Mouse (Mus musculus) common myeloid progenitor, adult 5-6 weeks (primary cell): ENCODE data around the gene Gsdmc4. TPM values are rescaled to one million over a fixed set of nuclear protein-coding genes. Genes with fewer than 3 reads are reported as not detected.
"Not testable (repeated sequence)": the region's sequence is repeated elsewhere in the genome, so short reads cannot be mapped to it uniquely, and the experiment has no call there.

Source experiments
- ATAC-seq: replicated peaks from 2 replicates; pipeline ENCODE4 v1.8.0; 2016; ENCODE audit warnings: low read depth, mild to moderate bottlenecking, moderate TSS enrichment, inconsistent platforms; ENCODE audit not compliant: poor library complexity, severe bottlenecking
- total RNA-seq: library from RNA; stranded (forward); fragments of 200-1000, 187-1606 nt; gene quantifications from 2 replicates; pipeline ENCODE4 v1.2.3, GENCODE M21; 2017

Gsdmc4 gene
- not detected in 2 replicates for total RNA-seq

DNA sequence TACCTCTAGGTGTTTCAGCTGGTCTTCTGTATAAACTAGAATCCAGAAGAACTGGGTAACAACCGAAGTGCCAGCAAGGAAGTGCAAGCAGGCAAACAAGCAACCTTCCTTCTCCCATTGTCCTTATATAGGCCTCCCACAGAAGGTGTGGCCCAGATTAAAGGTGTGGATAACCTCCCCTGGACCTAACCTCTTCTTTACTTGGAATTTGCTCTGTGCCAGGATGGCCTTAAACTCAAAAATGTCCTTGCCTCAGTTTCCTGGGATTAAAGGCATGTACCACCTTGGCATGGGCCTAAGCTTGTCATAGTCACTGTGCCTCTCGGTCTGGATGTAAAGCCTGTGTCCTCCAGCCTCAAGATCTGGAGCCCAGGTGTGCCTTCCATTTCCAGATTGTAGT lies at the start of gene Gsdmc4:
Gsdmc4 (minus strand) TSS at position 101 of the 400 bp plus-strand sequence.
- ATAC-seq, result not testable (repeated sequence)

DNA sequence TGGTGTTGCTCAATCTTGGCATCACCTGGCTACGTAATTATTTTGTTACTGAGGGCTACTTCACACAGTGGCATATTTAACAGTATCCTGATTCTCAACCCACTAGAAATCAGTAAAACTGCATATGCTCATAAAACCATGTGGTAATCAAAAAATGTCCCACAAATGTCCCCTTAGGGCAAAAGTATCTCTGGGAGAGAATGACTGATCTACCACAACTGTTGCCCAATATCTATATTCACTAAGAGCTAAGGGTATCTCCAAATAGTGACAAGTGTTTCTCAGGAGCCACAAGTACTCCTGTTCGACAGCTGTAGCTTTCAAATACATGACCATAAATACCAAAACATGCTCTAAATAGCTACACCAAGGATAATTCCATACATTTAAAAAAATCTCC lies 48.4 kb upstream of the Gsdmc4 start:
- no peak for ATAC-seq

DNA sequence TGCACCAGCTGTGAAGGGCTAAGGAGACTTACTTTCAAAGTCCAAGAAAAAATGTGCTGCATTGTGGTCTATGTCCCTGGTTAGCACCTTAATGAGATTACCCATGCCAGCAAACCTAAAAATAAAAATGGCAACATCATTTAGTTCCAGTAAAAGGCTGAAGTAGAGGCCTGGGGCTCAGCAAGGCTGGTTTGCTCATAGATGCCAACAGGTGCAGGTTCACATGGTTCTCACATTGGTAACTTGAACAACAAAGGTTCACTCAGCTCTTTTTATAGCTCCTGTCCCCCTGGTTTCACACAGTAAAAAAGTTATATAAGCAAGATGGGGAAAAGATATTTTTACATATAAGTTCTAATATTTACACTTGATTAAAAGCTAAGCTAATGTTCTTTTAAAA lies 45.5 kb upstream of the Gsdmc4 start:
- no peak for ATAC-seq

DNA sequence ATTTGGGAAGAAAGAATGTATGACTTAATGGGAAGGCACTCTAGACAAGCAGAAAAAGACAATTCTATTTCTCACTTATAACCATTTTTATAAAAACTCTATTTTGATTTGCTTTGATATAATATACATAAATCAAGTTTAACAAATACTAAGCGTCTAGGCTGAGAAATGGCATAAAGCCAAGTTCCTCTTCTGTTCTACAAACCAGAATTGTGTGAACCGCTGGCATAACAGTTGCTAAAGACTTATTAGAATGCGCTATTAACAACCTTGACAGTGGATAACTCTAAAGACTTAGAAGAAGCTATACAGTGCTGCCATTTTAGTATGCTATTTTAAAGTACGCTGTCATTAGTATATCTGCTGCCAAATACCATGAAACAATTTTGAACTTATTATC lies 41.2 kb upstream of the Gsdmc4 start:
- ATAC-seq, result no peak

DNA sequence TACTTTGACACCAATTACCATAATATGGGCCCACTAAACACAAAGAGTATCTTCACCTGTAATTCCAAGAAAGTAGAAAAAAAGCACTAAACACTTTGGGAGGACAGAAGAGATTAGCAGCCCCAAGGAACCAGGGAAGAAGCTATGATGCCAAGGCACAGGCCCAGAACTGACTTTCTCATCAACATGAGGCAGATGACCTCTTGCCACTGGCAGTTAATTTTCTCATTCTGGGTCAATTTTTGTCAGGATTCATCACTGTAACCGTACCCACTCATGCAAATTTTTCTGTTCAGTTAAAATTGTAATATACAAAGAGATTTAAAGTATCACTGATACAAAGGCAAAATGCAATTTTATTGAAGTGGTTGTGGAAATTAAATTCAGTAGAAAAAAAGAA lies 29.1 kb upstream of the Gsdmc4 start:
- ATAC-seq, result no peak

DNA sequence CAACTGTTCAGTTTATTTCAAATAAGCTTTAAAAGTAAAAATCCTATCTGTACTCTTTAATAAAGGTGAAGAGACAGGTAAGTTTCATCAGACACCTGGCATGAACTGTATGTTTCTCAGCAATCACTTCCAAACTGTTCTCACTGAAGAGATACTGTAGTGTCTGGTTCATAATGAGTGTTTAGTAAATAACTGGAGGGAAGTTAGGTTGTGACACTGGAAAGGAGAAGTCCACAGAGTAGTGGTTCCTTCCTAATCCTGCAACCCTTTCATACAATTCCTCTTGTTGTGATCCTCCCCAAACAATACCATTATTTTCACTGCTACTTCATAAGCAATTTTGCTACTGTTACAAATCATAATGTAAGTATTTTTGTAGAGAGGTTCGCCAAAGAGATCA lies 20.6 kb upstream of the Gsdmc4 start:
- ATAC-seq, result no peak

DNA sequence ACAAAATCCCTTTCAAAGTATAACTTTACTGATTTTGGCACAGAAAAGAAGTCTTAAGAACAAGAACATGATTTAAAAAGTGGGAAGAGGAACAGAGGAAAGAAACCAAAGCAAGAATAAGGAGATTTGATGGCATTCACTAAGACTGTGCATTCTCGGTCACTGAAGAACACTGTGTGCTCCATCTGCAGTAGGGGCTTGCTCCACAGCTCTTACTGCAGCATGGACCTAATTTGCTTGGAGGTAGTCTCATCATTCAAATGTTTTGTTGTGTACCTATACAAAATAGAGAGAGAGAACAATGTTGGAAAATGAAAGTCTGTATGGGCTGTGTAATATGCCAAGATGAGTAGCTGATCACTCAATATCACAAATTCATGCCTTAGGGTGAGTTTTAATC lies 19.3 kb upstream of the Gsdmc4 start:
- no peak for ATAC-seq

DNA sequence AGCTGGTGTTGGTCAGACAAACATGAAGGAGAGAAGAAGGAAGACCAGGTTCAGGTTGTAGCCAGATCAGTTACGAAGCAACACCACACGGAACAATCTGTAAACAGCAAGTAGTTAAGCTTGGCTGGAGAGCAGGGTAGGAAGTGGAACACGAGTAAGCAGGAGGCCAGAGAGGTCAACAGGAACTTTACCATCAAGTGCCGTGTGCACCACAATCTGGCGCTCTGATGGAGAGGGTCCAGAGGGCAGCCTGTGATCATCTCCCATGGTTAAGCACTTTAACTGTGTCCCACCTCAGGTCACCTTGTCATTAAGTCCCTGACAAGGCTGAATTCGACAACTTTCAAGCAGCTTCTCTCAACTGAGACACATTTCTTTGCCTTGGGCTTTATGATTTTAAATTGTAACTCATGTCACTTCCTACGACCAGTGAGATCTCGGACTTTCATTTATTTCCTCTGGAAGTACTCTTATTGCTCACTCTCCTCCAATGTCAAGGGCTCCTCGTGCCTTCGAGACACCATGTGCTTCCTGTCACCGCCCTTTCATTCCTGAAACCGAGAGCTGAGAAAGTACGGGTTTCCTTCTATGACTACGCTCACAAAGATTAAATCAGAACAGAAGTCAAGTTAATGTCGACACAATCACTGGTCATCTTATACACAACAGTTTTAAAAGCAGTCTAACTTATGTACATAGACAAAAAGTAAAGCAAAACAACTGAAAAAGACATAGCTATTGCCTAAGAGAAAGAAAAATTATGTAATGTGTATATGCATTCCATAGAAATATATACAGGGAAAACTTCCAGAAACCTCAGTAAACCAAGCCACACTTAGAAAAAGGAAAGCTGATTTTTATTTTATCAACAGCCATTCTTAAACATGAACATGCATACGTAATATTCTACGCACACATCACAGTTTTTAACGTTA lies 18.3 kb upstream of the Gsdmc4 start:
- ATAC-seq, result no peak

DNA sequence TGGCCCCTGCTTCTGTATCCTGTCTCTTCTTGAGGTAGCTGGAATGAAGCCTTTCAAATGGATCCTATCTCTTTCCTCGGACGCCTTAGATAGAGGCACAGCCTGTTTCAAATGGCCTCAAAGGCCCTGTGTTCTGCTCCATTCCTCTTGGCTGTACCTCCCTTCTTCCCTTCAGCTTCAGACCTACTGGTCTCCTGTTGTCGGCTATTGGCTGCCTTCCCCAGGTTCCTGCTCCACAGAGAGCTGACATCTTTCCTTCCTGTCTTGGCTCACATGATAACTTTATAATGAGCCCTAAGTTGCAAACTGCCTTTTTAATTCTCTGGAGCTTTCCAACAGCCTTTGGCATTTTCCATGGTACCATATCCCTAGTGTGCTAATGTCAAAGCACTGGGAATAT lies 14.1 kb upstream of the Gsdmc4 start:
- no peak for ATAC-seq

DNA sequence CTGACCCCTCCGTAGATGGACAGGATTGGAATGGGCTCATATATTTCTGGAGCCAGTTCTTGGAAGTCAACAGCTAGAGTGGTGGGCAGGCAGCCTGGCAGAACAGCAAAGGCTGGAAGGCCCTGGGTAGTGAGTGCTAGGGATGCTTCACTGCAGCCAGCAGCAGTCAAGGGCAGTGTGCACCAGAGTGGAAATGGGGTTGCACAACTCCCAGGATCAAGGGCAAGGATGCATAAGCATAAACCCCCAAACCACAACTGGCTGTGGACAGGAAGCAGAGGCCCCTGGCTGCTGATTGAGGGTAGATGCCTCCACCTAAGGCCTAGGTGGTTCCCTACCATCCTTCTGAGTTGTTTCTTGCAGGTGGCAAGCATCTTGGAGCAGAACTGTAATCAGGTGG lies 12.4 kb upstream of the Gsdmc4 start:
- ATAC-seq, result peak; percentile 87

DNA sequence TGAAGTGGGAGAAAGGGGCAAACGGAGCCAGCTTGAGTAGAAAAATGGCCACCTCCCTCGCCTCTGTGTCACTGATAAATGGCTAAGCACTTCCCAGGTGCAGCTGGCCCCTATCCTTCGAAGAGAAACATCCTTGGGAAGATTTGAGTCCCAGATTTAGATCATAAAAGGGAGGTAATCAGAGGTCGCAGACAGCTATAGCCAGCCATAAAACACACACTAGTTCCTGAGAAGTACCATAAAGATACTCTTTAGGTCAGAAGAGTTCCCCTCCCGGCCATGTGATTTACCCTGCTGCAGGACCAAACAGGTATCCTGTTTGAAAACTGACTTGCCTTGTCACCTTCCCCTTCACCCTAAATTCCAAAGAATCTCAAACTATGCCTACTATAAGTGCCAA lies 9.5 kb upstream of the Gsdmc4 start:
- not testable (repeated sequence) for ATAC-seq

DNA sequence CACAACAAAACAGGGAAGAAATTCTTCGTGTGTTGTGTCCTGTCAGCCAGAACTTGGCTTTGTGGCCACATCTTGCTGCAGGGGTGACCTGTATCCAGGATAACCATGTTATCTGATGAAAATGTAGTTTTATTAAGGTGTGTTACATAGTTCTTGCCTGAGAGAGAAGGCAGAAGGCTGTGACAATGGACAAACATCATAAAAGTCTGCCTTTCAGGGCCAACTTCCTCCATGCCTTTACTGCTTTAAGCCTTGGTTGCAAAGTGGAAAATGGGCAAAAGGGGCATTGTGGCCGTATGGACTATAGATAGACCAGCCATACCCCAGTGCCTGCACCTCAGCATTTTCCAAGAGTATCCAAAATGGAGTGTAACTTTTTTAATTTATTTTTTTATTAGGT lies 7.6 kb upstream of the Gsdmc4 start:
- not testable (repeated sequence) for ATAC-seq

DNA sequence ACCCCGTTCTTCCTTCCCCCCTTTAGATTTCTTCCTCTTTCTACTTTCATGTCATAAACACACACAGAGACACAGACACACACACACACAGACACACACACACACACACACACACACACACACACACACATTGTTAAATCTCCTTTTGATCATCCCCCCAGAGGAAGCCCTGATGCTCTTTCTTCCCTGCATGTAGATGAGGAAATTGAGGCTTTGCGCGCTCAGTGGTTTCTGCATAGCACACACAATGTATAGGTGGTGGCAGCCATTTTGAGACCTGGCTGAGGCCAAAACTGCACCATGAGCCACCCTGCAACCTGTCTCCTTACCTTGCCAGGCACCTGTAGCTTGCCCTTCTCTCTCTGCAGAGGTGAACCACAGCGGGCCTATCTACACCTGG lies 4.5 kb upstream of the Gsdmc4 start:
- ATAC-seq, result 0 out of 2 replicates have a peak, but pooled peaks have one; percentile 29

DNA sequence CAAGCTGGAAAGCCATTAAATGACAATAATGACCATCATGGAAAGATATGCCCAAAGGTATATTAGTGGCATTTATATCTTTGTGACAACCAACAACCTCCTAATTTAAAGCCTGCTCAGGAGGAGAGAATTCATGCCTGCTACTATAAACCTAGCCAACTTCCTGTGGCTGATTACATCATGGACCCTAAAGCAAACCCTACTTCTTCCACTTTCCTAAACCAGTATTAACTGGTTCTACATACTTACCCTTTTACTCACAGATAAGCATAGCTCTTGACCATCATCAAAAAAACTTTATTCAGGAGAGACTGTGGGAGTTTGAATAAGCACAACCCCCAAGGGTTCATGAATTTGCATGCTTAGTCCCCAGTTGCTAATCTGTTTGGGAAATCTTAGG lies 2.2 kb downstream of the Gsdmc4 start:
- ATAC-seq, result not testable (repeated sequence)

DNA sequence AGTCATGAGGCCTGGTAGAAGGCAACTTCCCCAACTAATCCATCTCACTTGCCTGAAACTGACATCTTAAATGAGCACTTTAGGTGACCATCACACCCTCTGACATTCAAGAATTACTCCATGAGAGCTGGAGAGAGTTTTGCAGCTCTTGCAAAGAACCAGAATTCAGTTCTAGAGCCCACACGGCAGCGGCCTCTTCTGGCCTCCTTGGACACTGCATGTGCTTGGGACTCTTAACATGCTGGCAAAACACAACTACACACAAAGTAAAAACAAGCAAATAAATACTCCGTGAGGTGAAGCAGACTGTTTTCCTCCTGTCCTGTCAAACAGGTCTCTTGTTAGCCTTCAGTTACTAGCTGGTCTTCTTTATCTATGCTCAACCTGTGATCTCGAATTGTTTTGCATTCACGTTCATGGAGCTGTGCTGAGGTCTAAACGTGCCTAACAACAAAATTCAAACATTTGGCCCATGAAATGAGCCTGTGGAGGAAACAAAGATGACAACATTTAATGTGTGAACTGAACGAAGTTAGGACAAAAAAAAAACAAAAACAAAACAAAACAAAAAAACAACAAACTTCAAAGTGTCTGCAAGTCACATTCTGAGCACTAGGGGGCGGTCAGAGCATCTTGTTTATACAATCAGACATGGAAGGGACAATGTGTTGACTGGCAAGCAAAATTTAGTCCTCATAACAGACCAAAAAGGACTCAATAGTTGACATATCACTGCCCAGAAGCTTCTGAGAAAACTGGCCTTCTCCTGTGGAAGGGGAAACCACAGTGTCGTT lies 16.3 kb downstream of the Gsdmc4 start:
- peak; percentile 91 for ATAC-seq

DNA sequence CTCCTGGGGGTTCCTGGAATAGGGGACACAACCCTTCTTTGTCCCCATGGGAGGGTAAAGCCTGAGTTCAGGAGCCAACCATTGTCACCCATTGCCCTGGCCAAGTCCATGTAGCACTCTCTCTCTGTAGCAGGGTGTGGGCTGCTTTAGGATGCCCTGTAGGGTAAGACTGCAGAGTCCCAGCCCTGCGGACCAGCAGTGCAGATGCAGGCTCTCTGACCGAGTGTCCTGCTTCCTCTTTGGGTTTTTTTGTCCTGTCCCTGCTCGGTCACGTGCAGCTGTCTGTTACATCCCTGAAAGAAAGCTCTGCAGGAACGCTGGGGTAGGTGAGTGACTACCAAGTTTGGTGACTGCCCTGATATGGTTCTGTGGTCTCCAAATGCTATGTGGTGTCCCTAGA lies 23.7 kb downstream of the Gsdmc4 start:
- ATAC-seq, result peak; percentile 18; the same call in 1 of the 2 replicates

DNA sequence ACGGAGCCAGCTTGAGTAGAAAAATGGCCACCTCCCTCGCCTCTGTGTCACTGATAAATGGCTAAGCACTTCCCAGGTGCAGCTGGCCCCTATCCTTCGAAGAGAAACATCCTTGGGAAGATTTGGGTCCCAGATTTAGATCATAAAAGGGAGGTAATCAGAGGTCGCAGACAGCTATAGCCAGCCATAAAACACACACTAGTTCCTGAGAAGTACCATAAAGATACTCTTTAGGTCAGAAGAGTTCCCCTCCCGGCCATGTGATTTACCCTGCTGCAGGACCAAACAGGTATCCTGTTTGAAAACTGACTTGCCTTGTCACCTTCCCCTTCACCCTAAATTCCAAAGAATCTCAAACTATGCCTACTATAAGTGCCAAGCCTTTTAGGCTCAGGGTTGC lies 24.1 kb downstream of the Gsdmc4 start:
- ATAC-seq, result not testable (repeated sequence)

DNA sequence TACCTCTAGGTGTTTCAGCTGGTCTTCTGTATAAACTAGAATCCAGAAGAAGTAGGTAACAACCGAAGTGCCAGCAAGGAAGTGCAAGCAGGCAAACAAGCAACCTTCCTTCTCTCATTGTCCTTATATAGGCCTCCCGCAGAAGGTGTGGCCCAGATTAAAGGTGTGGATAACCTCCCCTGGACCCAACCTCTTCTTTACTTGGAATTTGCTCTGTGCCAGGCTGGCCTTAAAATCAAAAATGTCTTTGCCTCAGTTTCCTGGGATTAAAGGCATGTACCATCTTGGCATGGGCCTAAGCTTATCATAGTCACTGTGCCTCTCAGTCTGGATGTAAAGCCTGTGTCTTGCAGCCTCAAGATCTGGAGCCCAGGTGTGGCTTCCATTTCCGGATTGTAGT lies 33.6 kb downstream of the Gsdmc4 start, which contains the start of gene Gsdmc3:
Gsdmc3 (minus strand) TSS at position 101 of the 400 bp plus-strand sequence.
- ATAC-seq, result not testable (repeated sequence)

DNA sequence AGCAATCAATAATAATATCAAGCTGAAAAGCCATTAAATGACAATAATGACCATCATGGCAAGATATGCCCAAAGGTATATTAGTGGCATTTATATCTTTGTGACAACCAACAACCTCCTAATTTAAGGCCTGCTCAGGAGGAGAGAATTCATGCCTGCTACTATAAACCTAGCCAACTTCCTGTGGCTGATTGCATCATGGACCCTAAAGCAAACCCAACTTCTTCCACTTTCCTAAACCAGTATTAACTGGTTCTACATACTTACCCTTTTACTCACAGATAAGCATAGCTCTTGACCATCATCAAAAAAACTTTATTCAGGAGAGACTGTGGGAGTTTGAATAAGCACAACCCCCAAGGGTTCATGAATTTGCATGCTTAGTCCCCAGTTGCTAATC lies 35.9 kb downstream of the Gsdmc4 start:
- peak; percentile 60; the same call in 1 of the 2 replicates for ATAC-seq

DNA sequence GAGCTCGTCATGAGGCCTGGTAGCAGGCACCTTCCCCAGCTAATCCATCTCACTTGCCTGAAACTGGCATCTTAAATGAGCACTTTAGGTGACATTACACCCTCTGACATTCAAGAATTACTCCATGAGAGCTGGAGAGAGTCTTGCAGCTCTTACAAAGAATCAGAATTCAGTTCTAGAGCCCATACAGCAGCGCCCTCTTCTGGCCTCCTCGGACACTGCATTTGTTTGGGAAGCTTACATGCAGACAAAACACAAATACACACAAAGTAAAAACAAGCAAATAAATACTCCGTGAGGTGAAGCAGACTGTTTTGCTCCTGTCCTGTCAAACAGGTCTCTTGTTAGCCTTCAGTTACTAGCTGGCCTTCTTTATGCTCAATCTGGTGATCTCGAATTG lies 50.1 kb downstream of the Gsdmc4 start:
- ATAC-seq, result not testable (repeated sequence)
